In genomic region chr14:27378669-27379068, GRCm38 (mm10) we compare ENCODE assay signal across 18 mouse cellular contexts.
"Had no signal": no experiment of that assay in that cellular context is flagged by ENCODE, and none has a peak within 500 bp of the region (broad histone marks: within the 10 kb centered on the region; RNA-seq: fewer than 3 reads in every experiment).

No protein-coding gene starts in this region.

- H3K27ac ChIP-seq: intestine, embryonic 15.5 days; layer of hippocampus, adult 2 months; limb, embryonic 10.5 days; limb, embryonic 13.5 days; liver, embryonic 12.5 days; liver, embryonic 15.5 days; midbrain, embryonic 10.5 days; midbrain, embryonic 13.5 days; neural tube, embryonic 13.5 days; stomach, postnatal 0 days had no signal

- ATAC-seq: intestine, embryonic 15.5 days; liver, embryonic 12.5 days; midbrain, embryonic 13.5 days; midbrain, embryonic 16.5 days had no signal

- H3K4me1 ChIP-seq: intestine, embryonic 15.5 days; liver, embryonic 15.5 days; midbrain, embryonic 10.5 days; midbrain, embryonic 13.5 days; neural tube, embryonic 13.5 days had no signal

- DNase-seq: layer of hippocampus, adult 9-11 months; retina, postnatal 1 day; right cerebral cortex, postnatal 25 days; thymus, adult 2 months; thymus, postnatal 14 days; thymus, postnatal 4 days had no signal

- H3K9me3 ChIP-seq: intestine, embryonic 15.5 days; limb, embryonic 10.5 days; limb, embryonic 13.5 days; liver, embryonic 12.5 days; liver, embryonic 15.5 days; midbrain, embryonic 10.5 days; midbrain, embryonic 13.5 days; neural tube, embryonic 13.5 days had no signal

- H3K4me2 ChIP-seq: intestine, embryonic 15.5 days; limb, embryonic 13.5 days; midbrain, embryonic 13.5 days; neural tube, embryonic 13.5 days had no signal

- H3K36me3 ChIP-seq: intestine, embryonic 15.5 days; limb, embryonic 10.5 days; limb, embryonic 13.5 days; liver, embryonic 12.5 days; liver, embryonic 15.5 days; midbrain, embryonic 10.5 days; midbrain, embryonic 13.5 days; neural tube, embryonic 13.5 days had no signal

- H3K27me3 ChIP-seq: intestine, embryonic 15.5 days; limb, embryonic 13.5 days; liver, embryonic 12.5 days; liver, embryonic 15.5 days; midbrain, embryonic 13.5 days; neural tube, embryonic 13.5 days had no signal

- H3K4me3 ChIP-seq: intestine, embryonic 15.5 days; layer of hippocampus, adult 2 months; limb, embryonic 10.5 days; limb, embryonic 13.5 days; midbrain, embryonic 10.5 days; midbrain, embryonic 13.5 days; myocyte; neural tube, embryonic 13.5 days had no signal

- H3K9ac ChIP-seq: intestine, embryonic 15.5 days; limb, embryonic 13.5 days; liver, embryonic 12.5 days; liver, embryonic 15.5 days; midbrain, embryonic 13.5 days; neural tube, embryonic 13.5 days had no signal
